Mouse (Mus musculus): ENCODE data around the gene Olfr315.
"Not testable (repeated sequence)": the region's sequence is repeated elsewhere in the genome, so short reads cannot be mapped to it uniquely, and the experiment has no call there.

DNA sequence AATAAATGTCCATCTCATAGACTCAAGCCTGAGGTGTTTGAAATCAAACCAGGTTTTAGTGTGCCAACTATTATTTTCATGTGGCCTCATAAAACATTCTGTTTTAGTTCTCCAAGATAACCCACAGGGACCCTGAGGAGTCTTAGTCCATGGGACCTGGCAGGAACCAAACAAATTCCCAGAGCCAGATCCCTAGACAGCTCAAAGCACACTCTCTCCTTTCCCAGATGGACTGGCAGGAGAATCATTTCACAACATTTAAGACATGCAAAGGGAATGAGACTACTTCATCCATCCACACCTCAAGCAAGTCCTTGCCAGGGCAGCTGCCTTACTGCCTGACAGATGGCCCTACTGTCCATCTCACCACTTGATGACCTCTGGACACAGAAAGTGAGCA lies 55.9 kb downstream of the Olfr315 start, which contains the start of gene Olfr312:
- TF ChIP-seq GATA1 (IDR thresholded peaks at IDR 0.05; ENCODE audit: borderline replicate concordance, low read length); FLI1 (IDR thresholded peaks at IDR 0.05; ENCODE audit: low read length): not testable (repeated sequence)

Data from megakaryocyte, embryonic 14.5 days (primary cell).